Mouse (Mus musculus) right cerebral cortex, postnatal 10 days (tissue): ENCODE results near the gene Lsm14b.

Source experiments
- DNase-seq, 2 experiments: peaks; one replicate each; pipeline ENCODE4 v3.0.0; 2021; ENCODE audit warnings: low spot score in 2 of 2

The Lsm14b gene

DNA sequence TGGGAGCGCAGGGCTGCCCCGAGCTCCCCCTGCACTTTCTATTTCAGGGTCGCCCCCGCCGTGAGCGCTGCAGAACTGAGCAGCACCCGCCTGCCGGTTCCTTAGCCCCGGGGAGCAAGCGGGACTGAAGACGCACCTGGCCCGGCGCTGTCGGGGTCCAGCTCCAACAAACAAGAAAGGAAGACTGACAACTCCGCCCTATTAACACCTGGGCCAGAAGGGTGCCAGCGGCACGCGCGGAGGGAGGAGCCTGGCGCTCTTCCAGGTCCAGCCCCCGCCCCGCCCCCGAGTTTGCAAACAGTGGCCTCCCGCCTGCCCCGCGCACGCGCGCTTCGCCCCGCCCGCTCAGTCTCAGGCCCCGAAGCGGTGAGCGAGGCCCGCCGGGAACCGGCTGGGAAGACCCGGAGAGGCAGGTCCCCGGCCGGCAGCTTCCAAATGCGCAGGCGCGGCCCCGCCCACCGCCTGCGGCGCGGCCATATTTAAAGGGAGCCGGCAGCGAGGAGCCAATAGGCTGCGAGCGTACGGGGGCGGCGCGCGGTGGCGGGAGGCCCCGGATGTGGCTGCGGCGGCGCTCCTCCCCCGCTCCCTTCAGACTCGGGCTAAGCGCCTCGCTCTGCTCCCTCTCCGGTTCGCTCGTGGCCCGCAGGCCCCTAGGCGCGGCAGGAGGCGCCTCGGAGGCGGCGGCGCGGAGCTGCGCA, at the start of gene Lsm14b:
TSS of gene Lsm14b (plus strand) at position 587 of the 698 bp plus-strand sequence.
- DNase-seq = peak; percentile 98 to 99

DNA sequence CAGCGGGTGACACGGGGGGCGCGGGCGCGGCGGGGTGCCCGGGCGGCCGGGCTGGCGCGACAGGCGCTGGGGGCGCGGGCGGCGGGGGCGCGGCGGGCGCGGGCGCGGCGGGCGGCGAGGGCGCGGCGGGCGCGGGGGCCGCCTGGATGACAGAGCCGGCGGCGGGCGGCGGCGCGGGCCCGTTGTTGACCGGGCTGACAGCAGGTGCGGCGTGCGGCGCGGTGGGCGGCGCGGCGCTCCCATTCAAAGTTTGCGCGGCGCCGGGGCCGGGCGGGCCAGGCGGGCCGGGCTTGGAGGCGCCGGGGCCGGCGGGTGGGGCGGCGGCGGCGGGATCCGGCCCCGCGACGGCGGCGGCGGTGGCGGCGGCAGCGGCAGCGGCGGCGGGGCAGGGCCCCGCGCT, 48.9 kb upstream of the Lsm14b start:
- peak in 1 of 2 experiments; percentile 35 for DNase-seq

DNA sequence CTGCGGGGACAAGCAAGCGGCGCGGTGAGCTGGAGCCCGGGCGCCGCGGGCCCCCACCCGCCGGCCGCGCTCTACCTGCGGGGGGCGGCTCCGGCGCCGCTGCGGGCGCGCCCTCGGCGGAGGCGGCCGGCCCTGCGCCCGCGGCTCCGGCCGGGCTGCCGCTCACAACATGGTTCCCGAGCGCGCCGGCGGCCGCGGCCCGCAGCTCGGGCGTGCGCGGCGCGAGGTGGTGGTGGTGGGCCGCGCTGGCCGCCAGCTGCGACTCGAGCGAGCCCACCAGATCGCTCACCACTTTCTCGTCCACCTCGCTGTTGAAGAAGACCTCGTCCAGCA, 48.5 kb upstream of the Lsm14b start:
- no peak for DNase-seq

DNA sequence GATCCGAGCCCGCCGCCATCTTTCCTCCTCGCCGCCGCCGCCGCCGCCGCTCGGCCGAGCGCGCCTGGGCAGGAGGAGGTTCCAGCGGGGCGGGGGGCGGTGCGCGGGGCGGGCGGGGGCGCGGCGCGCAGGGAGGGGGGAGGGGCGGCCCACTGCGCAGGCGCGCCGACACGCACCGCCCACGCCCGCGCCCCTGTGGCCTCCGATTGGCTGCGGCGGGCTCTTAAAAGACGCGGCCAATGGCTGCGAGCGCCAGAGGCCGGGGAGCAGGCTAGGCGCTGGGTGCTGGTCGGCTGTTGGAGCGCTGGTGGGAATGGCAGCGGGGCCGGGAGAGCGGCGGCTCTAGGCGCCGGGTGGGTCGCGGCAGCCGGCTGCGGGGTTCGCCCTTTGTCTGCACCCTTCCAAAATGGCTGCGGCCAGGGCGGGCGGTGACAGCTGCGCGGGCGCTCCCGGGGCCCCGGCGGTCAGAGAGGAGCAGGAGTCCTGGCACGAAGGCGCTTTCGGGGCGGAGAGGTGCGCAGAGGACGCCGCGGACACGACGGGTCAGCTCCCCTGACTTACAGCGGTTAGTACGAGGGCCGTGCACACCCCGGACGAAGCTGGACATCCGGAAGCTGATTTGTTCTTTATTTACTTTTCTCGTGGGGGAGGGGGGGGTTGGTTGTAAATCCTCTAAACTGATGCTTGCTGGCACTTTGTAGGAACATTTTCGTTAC, 48.0 kb upstream of the Lsm14b start, which contains the start of gene Taf4:
TSS of gene Taf4 (minus strand) at position 19 of the 716 bp plus-strand sequence.
- peak; percentile 93 for DNase-seq

DNA sequence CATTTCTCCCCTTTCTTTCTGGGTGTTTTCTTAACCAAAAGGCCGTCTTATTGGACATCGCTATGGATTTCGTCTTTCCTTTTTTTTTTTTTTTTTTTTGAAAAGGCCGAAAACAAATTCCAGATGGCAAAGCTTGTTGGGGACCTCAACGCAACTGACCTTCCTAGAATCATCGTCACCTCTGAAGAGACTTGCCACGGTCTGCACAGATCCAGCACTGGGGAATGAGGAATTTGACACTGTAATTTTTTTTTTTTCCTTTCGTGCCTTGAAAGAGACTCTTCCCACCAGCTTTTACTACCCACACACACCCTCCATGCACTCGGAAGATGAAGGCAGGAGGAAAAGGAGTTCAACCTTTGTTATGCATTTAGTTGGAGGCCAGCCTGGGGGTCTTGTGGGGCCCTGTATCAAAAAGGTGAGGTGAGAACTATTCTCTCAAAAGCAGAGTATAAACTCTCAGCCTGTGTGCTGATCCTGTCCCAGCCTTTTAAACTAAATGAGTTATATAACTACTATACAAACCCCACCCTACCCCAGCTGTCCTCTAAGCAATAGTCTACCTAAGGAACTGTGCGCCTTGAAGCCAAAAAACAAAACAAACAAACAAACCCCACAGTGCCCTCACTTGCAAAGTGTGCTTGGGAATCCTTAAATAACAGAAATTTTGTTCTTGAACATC, 47.3 kb upstream of the Lsm14b start:
- DNase-seq = no peak

DNA sequence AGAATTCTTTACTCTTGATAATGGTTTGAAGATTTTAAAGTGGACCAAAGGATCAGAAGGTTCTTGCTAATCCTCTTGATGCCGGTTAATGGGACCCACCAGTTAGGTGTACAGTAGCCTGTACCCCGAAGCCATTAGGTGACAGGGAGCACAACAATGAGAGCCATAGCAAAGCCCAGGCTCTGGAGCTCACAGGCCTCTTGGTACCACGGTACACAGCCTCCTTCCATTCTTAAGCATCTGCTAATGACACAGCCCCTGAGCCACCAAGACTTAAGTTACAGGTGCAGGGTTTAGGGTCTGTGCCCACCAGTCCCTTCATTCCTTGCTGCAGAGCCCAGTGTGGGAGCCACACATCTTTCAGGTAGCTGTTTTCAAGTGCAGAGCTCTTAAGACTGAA, 46.5 kb upstream of the Lsm14b start:
- DNase-seq = no peak

DNA sequence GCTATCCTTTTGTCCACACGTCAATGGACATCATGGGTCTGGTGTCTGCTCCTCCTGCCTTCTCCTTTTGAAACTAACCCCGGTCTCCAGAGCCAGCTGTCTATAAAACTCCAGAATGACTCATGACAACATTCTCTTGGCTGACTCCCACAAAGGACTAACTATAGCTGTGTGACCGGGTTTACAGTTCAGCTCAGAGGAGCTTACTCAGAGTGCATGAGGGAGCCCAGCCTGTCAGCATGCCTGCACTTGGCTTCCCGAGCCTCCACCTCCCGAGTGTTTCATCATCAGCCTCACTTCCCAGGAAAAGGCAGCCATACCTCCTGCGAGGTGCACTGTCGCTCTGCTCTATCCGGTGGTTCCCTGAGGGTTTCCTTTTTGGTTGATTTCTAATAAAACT, 45.0 kb upstream of the Lsm14b start:
- peak in 1 of 2 experiments; percentile 51 for DNase-seq

DNA sequence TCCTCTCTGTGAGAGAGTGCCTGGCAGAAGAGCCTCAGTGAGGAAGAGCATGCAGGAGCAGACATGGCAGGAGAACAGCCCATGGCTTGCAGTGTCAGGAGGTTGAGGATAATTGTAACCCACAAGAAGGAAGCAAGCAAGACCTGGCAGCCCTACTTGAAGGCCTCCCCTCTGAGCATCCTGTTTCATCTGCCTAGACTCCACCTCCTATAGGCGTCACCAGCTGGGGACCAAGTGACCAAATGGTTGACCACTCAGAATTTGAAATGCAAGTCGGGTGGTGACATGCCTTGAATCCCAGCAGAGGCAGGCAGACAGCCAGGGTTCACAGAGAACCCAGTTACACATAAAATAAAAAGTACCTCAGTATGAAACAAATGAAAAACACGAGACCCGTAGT, 44.2 kb upstream of the Lsm14b start:
- no peak for DNase-seq

DNA sequence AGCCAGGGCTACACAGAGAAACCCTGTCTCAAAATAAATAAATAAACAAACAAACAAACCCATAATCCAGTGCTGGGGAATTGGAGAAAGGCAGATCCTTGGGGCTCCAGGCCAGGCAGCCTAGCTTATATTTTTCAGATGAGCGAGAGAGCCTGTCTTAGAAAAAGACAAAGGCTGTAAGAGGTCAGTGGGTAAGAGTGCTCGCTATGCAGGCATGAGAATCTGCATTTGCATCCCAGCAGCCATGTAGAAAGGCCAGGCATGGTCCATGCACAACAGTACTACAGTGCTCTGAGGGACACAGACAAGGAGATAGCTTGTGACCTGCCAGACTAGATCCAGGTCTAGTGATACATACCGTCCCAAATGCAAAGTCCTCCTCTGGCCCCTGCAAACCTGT, 42.1 kb upstream of the Lsm14b start:
- no peak for DNase-seq

DNA sequence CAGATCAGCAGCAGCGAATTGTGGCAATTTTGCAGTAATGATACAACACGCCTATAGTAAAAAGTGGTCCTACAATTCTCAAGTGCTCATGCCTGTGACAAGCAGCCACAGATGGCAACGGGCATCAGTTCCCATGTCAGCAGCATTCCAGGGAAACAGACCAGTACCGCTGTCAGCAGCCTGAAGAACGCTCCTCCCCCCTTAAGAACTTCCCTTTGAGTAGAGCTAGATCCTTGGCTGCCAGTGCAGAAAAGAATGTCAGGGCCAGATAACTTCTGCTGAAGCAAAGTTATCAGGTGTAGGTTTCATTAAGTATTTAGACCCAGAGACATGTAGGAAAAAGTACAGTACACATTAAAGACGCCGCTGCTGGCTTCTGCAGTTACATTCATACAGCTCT, 40.0 kb upstream of the Lsm14b start:
- DNase-seq = peak in 1 of 2 experiments; percentile 47

DNA sequence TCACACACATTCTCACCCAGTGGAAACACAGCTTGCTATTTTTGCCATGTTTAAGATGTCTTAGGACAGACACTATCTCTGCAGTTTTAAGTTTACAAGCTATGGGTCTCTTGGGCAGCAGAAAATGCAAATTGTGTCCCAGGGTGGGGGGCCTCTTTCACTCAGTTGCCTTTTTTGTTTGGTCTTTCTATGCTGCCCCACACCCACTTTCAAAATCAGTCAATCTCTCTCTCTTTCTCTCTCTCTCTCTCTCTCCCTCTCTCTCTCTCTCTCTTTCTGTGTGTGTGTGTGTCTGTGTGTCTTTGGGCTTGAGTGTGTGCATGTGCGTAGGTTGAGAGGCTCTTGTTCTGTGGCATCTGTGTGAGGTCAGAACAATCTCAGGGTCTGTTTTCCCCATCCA, 39.1 kb upstream of the Lsm14b start:
- no peak for DNase-seq

DNA sequence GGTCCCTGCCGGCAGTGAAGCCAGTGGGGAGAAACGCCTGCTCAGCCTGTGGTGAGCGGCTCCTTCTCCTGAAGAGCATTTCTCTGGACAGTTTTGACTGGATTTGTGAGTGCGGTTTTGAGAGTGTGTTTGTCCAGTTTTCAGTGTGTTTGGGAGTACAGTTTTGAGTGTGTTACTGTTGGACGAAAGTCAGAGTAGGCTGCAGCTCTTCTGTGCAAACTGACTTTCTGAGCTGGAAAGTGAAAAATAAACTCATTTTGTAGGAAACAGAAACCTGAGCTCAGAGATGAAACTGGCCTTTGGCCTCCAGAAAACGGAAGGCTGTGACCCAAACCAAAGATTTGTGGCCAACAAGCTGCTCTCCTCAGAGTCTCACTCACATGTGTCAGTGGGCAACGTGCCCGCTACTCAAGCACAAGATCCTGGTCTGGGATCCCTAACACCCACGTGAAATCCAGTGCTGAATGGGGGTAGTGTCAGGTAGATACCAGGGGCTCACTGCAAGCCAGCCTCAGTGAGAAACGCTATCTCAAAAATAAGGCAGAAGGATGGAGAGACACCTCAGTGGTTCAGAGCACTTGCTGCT, 38.3 kb upstream of the Lsm14b start:
- DNase-seq = no peak

DNA sequence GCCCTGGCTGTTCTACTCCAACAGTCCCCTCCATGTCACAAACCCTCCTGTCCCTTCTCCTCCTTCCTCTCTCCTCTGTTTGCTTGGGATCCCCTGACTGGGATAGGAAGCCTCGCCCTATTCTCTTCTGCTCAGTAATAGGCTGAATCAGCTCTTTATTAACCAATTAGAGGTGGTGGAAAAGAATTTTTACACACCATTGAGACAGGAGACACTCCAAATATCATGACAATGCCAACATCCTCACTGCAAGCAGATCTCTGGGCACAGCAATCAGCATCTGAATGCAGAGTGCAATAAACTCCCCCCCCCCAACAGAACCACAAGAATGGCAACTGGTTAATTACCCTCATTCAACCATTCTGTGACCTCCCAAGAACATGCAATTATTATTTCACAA, 35.7 kb upstream of the Lsm14b start:
- no peak for DNase-seq

DNA sequence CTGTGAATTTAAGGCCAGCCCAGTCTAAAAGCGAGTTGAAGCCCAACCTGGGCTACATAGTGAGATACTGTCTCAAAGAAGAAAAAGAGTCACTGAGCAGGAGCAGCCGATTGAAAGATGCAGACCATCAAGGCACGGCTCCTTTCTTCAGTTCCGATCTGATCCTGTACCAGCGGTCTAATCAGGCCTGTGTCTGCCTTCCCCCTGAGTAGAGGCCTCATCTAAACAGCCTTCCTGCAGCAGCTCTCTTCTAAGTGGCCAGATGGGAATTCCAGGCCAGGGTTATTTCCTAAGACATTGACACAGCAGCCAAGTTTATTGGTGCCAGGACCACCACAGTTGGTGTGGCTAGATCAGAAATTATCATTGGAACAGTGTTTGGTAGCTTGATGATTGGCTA, 31.7 kb upstream of the Lsm14b start:
- DNase-seq = no peak

DNA sequence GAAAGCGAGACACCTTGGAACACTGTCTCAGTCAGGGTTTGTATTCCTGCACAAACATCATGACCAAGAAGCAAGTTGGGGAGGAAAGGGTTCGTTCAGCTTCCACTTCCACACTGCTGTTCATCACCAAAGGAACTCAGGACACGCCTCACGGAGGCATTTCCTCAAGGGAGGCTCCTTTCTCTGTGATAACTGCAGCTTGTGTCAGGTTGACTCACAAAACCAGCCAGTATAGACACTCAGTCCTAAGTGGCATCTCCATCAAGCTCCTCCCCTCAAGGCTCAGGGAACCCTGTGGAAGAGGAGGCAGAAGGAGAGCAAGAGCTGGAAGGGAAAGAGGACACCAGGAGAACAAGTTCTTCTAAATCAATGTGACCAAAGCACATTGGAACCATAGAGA, 26.4 kb upstream of the Lsm14b start:
- no peak for DNase-seq

DNA sequence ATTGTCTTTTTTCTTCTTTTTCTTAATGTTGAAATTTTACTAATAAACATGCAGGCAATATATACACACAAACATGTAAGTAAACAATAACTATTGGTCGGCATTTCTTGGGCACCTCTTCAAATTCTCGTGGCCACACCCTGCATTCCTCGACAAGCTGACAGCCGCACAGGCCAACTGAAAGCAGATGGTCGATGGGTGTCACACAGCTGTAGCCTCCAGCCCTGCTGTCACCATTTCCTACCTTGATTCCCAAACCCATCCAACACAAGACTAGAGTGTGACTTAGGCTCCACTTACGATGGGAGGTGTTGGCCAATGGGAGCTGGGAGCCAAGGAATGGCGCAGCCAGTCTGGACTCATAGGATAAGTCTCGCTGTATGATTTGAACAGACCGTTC, 23.2 kb upstream of the Lsm14b start:
- DNase-seq = no peak

DNA sequence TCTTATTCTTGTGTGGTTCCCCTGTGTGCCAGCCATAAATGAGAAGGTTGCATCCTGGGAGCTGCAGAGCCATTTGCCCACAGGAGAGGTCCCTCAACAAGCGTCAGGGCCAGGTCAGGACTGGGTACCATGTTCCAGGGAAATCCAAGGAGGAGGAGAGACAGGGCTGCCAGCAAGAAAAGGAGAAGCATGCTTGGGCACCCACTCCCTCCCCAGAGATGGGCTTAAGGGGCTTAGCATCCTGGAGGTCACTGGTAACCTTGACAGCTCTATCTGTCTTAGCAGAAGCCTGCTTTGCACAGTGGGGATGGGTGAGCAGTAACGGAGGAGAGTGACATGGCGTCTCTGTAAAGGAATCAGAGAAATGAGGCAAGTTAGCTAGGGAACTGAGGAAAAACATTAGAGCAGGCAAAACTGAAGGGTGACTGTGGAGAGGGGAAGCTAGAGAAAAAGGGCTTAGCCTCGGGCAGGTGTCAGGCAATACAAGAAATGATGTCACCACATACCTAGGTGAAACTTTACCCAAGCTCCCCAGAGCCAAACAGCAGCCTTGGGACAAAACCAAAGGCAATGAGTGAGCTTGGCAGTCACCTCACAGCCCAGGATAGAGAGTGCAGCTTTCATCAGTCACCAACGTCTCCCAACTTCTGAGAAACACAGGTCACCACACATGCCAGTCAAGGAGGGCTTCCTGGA, 19.0 kb upstream of the Lsm14b start:
- DNase-seq = no peak

DNA sequence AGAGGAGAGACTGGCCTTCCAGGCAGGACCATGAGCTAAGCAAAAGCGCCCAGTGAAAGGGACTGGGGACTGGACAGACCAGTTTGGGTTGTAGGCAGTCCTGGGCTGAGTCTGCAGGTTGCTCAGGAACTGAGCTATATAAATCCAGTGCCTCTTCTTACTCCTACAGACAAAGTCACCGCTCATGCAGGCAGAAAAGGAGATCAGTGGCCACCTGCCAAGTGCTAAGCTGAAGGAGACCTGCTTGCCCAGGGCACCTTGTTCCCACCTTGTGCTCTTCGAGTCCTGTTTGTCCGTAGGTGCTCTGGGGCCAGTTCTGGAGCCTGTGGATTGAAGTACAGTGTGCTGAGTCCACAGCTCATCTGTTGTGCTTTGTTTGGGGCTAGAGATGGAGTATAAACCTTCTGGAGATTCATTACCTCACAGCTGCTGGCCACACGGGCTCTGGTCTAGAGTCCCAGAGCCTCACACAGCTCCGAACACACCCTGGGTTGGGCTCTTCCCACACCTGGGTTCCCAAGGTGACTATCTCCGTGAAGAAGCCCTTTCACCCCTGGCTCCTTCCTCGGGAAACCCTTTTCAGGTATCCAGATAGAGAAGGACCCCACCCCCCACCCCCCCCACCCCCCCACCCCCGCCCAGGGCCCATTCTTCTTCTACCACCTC, 18.3 kb upstream of the Lsm14b start:
- DNase-seq = no peak

DNA sequence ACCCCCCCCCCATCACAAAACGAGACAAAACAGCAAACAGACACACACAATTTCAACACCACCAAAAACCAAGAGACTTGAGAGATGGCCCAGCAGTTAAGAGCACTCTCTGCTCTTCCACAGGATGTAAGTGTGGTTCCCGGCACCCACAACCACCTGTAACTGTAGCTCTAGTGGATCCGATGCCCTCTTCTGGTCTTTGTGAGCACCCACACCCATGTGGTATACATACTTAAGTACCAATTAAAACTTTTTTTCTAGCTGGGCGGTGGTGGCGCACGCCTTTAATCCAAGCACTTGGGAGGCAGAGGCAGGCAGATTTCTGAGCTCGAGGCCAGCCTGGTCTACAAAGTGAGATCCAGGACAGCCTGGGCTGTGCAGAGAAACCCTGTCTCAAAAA, 14.1 kb upstream of the Lsm14b start:
- no peak for DNase-seq

DNA sequence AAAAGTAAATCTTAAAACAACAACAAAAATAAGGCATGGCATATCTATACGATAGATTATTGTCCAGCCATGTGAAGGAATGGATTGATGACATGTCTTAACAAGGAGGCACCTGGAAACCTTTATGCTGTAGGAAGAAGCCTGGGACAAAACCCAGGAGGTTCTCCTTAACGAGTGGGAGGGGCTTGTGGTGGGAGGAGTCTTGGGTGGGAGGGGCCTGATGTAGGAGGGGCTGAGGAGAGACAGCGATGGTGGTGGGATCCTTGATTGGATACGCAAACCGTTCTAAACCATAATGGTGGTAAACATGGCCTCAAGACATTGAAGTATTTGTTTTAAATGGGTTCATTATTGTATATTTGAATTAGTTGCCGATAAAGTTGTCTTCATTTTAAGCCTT, 13.4 kb upstream of the Lsm14b start:
- no peak for DNase-seq

DNA sequence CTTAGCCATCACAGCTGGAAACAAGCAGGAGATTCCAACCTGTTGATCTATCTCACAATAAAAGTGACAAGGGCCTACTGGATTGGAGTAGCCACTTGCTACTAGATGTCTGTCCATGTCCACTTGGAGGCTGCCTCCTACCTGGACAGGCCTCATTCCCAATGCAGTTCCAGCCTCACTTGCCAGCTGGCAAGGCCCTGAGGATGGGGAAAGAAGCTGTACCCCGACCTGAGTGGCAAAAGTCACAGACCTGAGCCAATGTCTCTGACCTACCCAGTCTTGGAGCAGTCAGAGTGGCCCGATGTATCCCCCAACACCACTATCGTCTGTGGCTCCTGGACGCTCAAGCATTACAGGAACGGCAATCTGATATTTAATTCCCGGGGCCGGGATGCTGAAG, 11.1 kb upstream of the Lsm14b start:
- no peak for DNase-seq

DNA sequence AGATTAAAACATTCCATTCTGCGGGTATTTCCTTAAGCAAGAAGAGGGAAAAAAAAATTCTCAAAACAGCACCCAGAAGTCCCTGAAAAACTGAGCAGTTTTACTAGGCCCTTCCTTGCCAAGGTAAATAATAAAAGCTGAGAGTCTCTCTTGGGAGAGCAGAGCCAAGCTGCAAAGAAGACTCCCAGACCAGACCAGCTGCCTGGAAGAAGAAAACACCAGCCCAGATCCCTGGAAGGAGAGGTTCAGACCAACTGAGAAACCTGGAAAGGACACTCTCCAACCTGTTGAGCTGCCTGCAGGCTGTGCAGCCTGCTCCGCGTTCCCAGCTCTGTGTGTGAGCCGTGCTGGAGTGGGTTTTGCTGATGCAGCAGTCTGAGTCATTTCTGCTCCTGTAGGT, 7.2 kb upstream of the Lsm14b start:
- no peak for DNase-seq
